Mouse (Mus musculus) neural tube, embryonic 14.5 days (tissue): Measurements from ENCODE around the gene Wnt9a. TPM values are rescaled to one million over a fixed set of nuclear protein-coding genes. Genes with fewer than 3 reads are reported as not detected.

Source experiments
- ATAC-seq: fragments of 200-750 bp; cut with Nextera tagmentation; 2 replicates; pipeline ENCODE4 v1.8.0; 2017; ENCODE audit warnings: low read depth, mild to moderate bottlenecking, moderate TSS enrichment, moderate library complexity
- H3K27ac ChIP-seq: fragments of 300-500 bp; sonication (generic); 2 replicates; pipeline ENCODE4 v1.5.1; 2014; ENCODE audit warnings: low read depth, mild to moderate bottlenecking, control low read depth, low read length, moderate library complexity, mixed read lengths
- H3K27me3 ChIP-seq: fragments of 300-500 bp; sonication (generic); 2 replicates; pipeline ENCODE4 v1.6.1; 2014; ENCODE audit warnings: low read length; ENCODE audit not compliant: control insufficient read depth, insufficient read depth
- H3K36me3 ChIP-seq: fragments of 300-500 bp; sonication (generic); 2 replicates; pipeline ENCODE4 v1.6.1; 2014; ENCODE audit warnings: low read length, mixed read lengths; ENCODE audit not compliant: control insufficient read depth, insufficient read depth
- H3K4me1 ChIP-seq: fragments of 300-500 bp; sonication (generic); 2 replicates; pipeline ENCODE4 v1.6.1; 2014; ENCODE audit warnings: low read length; ENCODE audit not compliant: control insufficient read depth, insufficient read depth
- H3K4me2 ChIP-seq: fragments of 300-500 bp; sonication (generic); 2 replicates; pipeline ENCODE4 v1.6.1; 2014; ENCODE audit warnings: mild to moderate bottlenecking, low read depth, low read length, control low read depth
- H3K4me3 ChIP-seq: fragments of 300-500 bp; sonication (generic); 2 replicates; pipeline ENCODE4 v1.5.1; 2014; ENCODE audit warnings: low read depth, low read length, control low read depth, mixed read lengths
- H3K9ac ChIP-seq: fragments of 300-500 bp; sonication (generic); replicated peaks from 2 replicates; pipeline ENCODE4 v1.6.1; 2014; ENCODE audit warnings: low read depth, mild to moderate bottlenecking, control low read depth, low read length, mixed read lengths
- H3K9me3 ChIP-seq: fragments of 300-500 bp; sonication (generic); 2 replicates; pipeline ENCODE4 v1.6.1; 2016; ENCODE audit warnings: low read length; ENCODE audit not compliant: control insufficient read depth
- WGBS: fragments of 180-500 bp; shearing (Covaris S2); extraction: QIAGEN DNeasy Blood & Tissue Kit; methylation state at CpG from one replicate; pipeline ENCODE4 v1.1.7; 2014; 5-methylcytosine and 5-hydroxymethylcytosine counted together
- polyA plus RNA-seq: library from polyadenylated mRNA; unstranded; fragments of >200 nt; fragmentation: Nextera tagmentation; extraction: Ambion mirVana; gene quantifications from 2 replicates; pipeline ENCODE4 v1.2.1, GENCODE M21; 2014

Gene Wnt9a
- polyA plus RNA-seq, 1 experiment from 2014 or later = 0.72 TPM

- H3K36me3 ChIP-seq = no peaks in the 10 kb centered on the region
- no peak overlapping the region for H3K4me2 ChIP-seq
- 79% methylated on average over 5 of the region's 5 CpGs for WGBS
- no peak overlapping the region for H3K4me3 ChIP-seq
- H3K9me3 ChIP-seq = no peaks in the 10 kb centered on the region
- H3K4me1 ChIP-seq = no peaks in the 10 kb centered on the region
- no peak overlapping the region for H3K9ac ChIP-seq
- H3K27me3 ChIP-seq = no peaks in the 10 kb centered on the region
- no peak overlapping the region for H3K27ac ChIP-seq
- ATAC-seq = no peak
These were observed 18.0 kb downstream of the Wnt9a start for GRCm38 (mm10) chr11:59324777-59325176.

- no peaks in the 10 kb centered on the region for H3K36me3 ChIP-seq
- no peak overlapping the region for H3K4me2 ChIP-seq
- ATAC-seq = no peak
- 83% methylated on average over 18 of the region's 18 CpGs for WGBS
- H3K27ac ChIP-seq = no peak overlapping the region
- no peak overlapping the region for H3K4me3 ChIP-seq
- H3K9ac ChIP-seq = no peak overlapping the region
- no peaks in the 10 kb centered on the region for H3K4me1 ChIP-seq
- H3K27me3 ChIP-seq = no peaks in the 10 kb centered on the region
- no peaks in the 10 kb centered on the region for H3K9me3 ChIP-seq
These were observed 20.9 kb downstream of the Wnt9a start for GRCm38 (mm10) chr11:59327625-59328024.

GRCm38 (mm10) chr11:59329616-59330015, 22.9 kb downstream of the Wnt9a start:
- no peak for ATAC-seq
- H3K4me3 ChIP-seq = no peak overlapping the region
- no peak overlapping the region for H3K27ac ChIP-seq
- no peaks in the 10 kb centered on the region for H3K4me1 ChIP-seq
- no peaks in the 10 kb centered on the region for H3K27me3 ChIP-seq
- H3K9me3 ChIP-seq = no peaks in the 10 kb centered on the region
- WGBS = 40% methylated on average over 6 of the region's 6 CpGs
- no peak overlapping the region for H3K9ac ChIP-seq
- H3K36me3 ChIP-seq = no peaks in the 10 kb centered on the region
- H3K4me2 ChIP-seq = no peak overlapping the region

- H3K36me3 ChIP-seq = no peaks in the 10 kb centered on the region
- ATAC-seq = no peak
- H3K9me3 ChIP-seq = no peaks in the 10 kb centered on the region
- no peak overlapping the region for H3K9ac ChIP-seq
- H3K27ac ChIP-seq = no peak overlapping the region
- H3K27me3 ChIP-seq = no peaks in the 10 kb centered on the region
- no peak overlapping the region for H3K4me2 ChIP-seq
- H3K4me3 ChIP-seq = no peak overlapping the region
- WGBS = 51% methylated on average over 5 of the region's 5 CpGs
- no peaks in the 10 kb centered on the region for H3K4me1 ChIP-seq
These were observed 23.8 kb downstream of the Wnt9a start for GRCm38 (mm10) chr11:59330560-59330959.

GRCm38 (mm10) chr11:59331167-59331869, 24.6 kb downstream of the Wnt9a start:
- H3K27me3 ChIP-seq = no peaks in the 10 kb centered on the region
- no peaks in the 10 kb centered on the region for H3K36me3 ChIP-seq
- no peak overlapping the region for H3K4me2 ChIP-seq
- H3K4me3 ChIP-seq = no peak overlapping the region
- no peak overlapping the region for H3K27ac ChIP-seq
- ATAC-seq = no peak
- no peak overlapping the region for H3K9ac ChIP-seq
- no peaks in the 10 kb centered on the region for H3K9me3 ChIP-seq
- WGBS = 85% methylated on average over 16 of the region's 16 CpGs
- H3K4me1 ChIP-seq = no peaks in the 10 kb centered on the region

- no peak overlapping the region for H3K4me2 ChIP-seq
- no peak overlapping the region for H3K27ac ChIP-seq
- no peaks in the 10 kb centered on the region for H3K4me1 ChIP-seq
- no peak overlapping the region for H3K9ac ChIP-seq
- no peak for ATAC-seq
- H3K9me3 ChIP-seq = no peaks in the 10 kb centered on the region
- WGBS = 55% methylated on average over 9 of the region's 9 CpGs
- no peaks in the 10 kb centered on the region for H3K36me3 ChIP-seq
- H3K4me3 ChIP-seq = no peak overlapping the region
- no peaks in the 10 kb centered on the region for H3K27me3 ChIP-seq
These were observed 26.2 kb downstream of the Wnt9a start for GRCm38 (mm10) chr11:59332938-59333337.

GRCm38 (mm10) chr11:59335150-59335549, 28.4 kb downstream of the Wnt9a start:
- no peak overlapping the region for H3K27ac ChIP-seq
- no peaks in the 10 kb centered on the region for H3K9me3 ChIP-seq
- H3K27me3 ChIP-seq = no peaks in the 10 kb centered on the region
- no peak overlapping the region for H3K4me3 ChIP-seq
- WGBS = 83% methylated on average over 4 of the region's 4 CpGs
- H3K4me2 ChIP-seq = no peak overlapping the region
- no peaks in the 10 kb centered on the region for H3K4me1 ChIP-seq
- H3K36me3 ChIP-seq = no peaks in the 10 kb centered on the region
- no peak for ATAC-seq
- H3K9ac ChIP-seq = no peak overlapping the region

GRCm38 (mm10) chr11:59335942-59336341, 29.2 kb downstream of the Wnt9a start:
- Histone ChIP-seq H3K9me3 (no peaks in the 10 kb centered on the region), H3K27ac (no peak overlapping the region), H3K9ac (no peak overlapping the region), H3K4me3 (no peak overlapping the region), H3K4me2 (no peak overlapping the region), H3K4me1 (no peaks in the 10 kb centered on the region), H3K36me3 (no peaks in the 10 kb centered on the region), H3K27me3 (no peaks in the 10 kb centered on the region)
- WGBS = 56% methylated on average over 2 of the region's 2 CpGs
- no peak for ATAC-seq

GRCm38 (mm10) chr11:59336381-59336780, 29.7 kb downstream of the Wnt9a start:
- no peaks in the 10 kb centered on the region for H3K36me3 ChIP-seq
- no peak overlapping the region for H3K4me2 ChIP-seq
- WGBS = 19% methylated on average over 1 of the region's 1 CpGs
- no peaks in the 10 kb centered on the region for H3K4me1 ChIP-seq
- no peaks in the 10 kb centered on the region for H3K9me3 ChIP-seq
- no peak overlapping the region for H3K9ac ChIP-seq
- H3K27me3 ChIP-seq = no peaks in the 10 kb centered on the region
- H3K4me3 ChIP-seq = no peak overlapping the region
- ATAC-seq = no peak
- H3K27ac ChIP-seq = no peak overlapping the region
